ENCODE assay signal across 13 mouse cellular contexts in genomic region chr7:45973271-45973687, GRCm38 (mm10). TPM values are rescaled to one million over a fixed set of nuclear protein-coding genes. Genes with fewer than 3 reads are reported as not detected.
DNase-seq lines count a peak whose midpoint lies in the region; ATAC-seq lines count a peak whose summit lies in the region.
"Had no signal": no experiment of that assay in that cellular context is flagged by ENCODE, and none has a peak within 500 bp of the region (broad histone marks: within the 10 kb centered on the region; RNA-seq: fewer than 3 reads in every experiment).

No protein-coding gene starts in this region.

- peaks cover 4% of the 10 kb centered on the region; the same call in 1 of the 2 replicates for H3K4me1 ChIP-seq in liver, embryonic 13.5 days (replicated peaks)
- H3K4me1 ChIP-seq in liver, embryonic 12.5 days = no peaks in the 10 kb centered on the region
- H3K4me1 ChIP-seq in midbrain, embryonic 15.5 days = no peaks in the 10 kb centered on the region
- H3K4me1 ChIP-seq: heart, embryonic 15.5 days; limb, embryonic 13.5 days had no signal

- H3K9me3 ChIP-seq in liver, embryonic 13.5 days (replicated peaks) = no peaks in the 10 kb centered on the region
- no peaks in the 10 kb centered on the region for H3K9me3 ChIP-seq in liver, embryonic 12.5 days (replicated peaks)
- no peaks in the 10 kb centered on the region for H3K9me3 ChIP-seq in midbrain, embryonic 15.5 days
- H3K9me3 ChIP-seq: heart, embryonic 15.5 days; limb, embryonic 13.5 days had no signal

- no peak overlapping the region for H3K4me2 ChIP-seq in liver, embryonic 13.5 days
- no peak overlapping the region for H3K4me2 ChIP-seq in liver, embryonic 12.5 days
- no peak overlapping the region for H3K4me2 ChIP-seq in midbrain, embryonic 15.5 days
- H3K4me2 ChIP-seq: heart, embryonic 15.5 days; limb, embryonic 13.5 days had no signal

- 61% methylated on average over 6 of the region's 6 CpGs for WGBS in liver, embryonic 13.5 days (ENCODE audit: insufficient replicate concordance)
- 72% methylated on average over 6 of the region's 6 CpGs for WGBS in liver, embryonic 12.5 days (ENCODE audit: insufficient replicate concordance)
- 62% methylated on average over 6 of the region's 6 CpGs for WGBS in midbrain, embryonic 15.5 days

- no peak overlapping the region for H3K4me3 ChIP-seq in liver, embryonic 13.5 days (replicated peaks)
- H3K4me3 ChIP-seq in liver, embryonic 12.5 days = no peak overlapping the region
- H3K4me3 ChIP-seq in midbrain, embryonic 15.5 days = no peak overlapping the region
- H3K4me3 ChIP-seq: heart, embryonic 15.5 days; limb, embryonic 13.5 days had no signal

- no peak overlapping the region for H3K27ac ChIP-seq in liver, embryonic 13.5 days
- H3K27ac ChIP-seq in liver, embryonic 12.5 days = no peak overlapping the region
- peak overlapping the region; percentile 59 for H3K27ac ChIP-seq in midbrain, embryonic 15.5 days
- H3K27ac ChIP-seq: heart, embryonic 15.5 days; limb, embryonic 13.5 days had no signal

- 0 out of 2 replicates have a peak, but pooled peaks have one; percentile 3 for ATAC-seq in liver, embryonic 13.5 days (ENCODE audit: low read depth)
- no peak for ATAC-seq in liver, embryonic 12.5 days
- peak; percentile 96 for ATAC-seq in midbrain, embryonic 15.5 days (replicated peaks)
- ATAC-seq in erythroid progenitor cell, adult 5-6 weeks (replicated peaks; ENCODE audit: low FRiP score, poor library complexity, severe bottlenecking) = no peak
- ATAC-seq: intestine, postnatal 0 days had no signal

- peak; percentile 19 for DNase-seq in adrenal gland, postnatal 14 days
- DNase-seq in adrenal gland, adult 18-20 months (ENCODE audit: low spot score in 2 of 2) = no peak
- no peak for DNase-seq in liver, embryonic 13.5 days
- peak; percentile 52 for DNase-seq in ZHBTc4 (ENCODE audit: low read depth, low spot score)
- DNase-seq in heart, adult 8-10 months (ENCODE audit: low spot score) = no peak
- DNase-seq: cerebellum, postnatal 25 days; lung, postnatal 14 days had no signal

- no peaks in the 10 kb centered on the region for H3K27me3 ChIP-seq in liver, embryonic 13.5 days
- H3K27me3 ChIP-seq in liver, embryonic 12.5 days (replicated peaks) = no peaks in the 10 kb centered on the region
- H3K27me3 ChIP-seq in midbrain, embryonic 15.5 days (replicated peaks) = no peaks in the 10 kb centered on the region
- H3K27me3 ChIP-seq: heart, embryonic 15.5 days had no signal

- no peaks in the 10 kb centered on the region for H3K36me3 ChIP-seq in liver, embryonic 13.5 days
- no peaks in the 10 kb centered on the region for H3K36me3 ChIP-seq in liver, embryonic 12.5 days
- H3K36me3 ChIP-seq in midbrain, embryonic 15.5 days (replicated peaks) = no peaks in the 10 kb centered on the region
- H3K36me3 ChIP-seq: heart, embryonic 15.5 days; limb, embryonic 13.5 days had no signal

- no peak overlapping the region for H3K9ac ChIP-seq in liver, embryonic 13.5 days
- no peak overlapping the region for H3K9ac ChIP-seq in liver, embryonic 12.5 days
- H3K9ac ChIP-seq in midbrain, embryonic 15.5 days = no peak overlapping the region
- H3K9ac ChIP-seq: heart, embryonic 15.5 days; limb, embryonic 13.5 days had no signal

RNA-seq across cellular contexts. Expression of gene Ccdc114, which starts 49.4 kb away (rescaled TPM):
- 9.7 and 11.0 TPM in 2 replicates for total RNA-seq in adrenal gland, postnatal 14 days (2021)
- 10 to 100 TPM; 17.7 to 21.1 TPM for total RNA-seq in adrenal gland, adult 18-20 months (2021)
- 1.2 and 1.5 TPM in 2 replicates for polyA plus RNA-seq in liver, embryonic 13.5 days (2015; fragmentation: Nextera tagmentation; extraction: Ambion mirVana)
- 1.6 and 2.0 TPM in 2 replicates for polyA plus RNA-seq in liver, embryonic 12.5 days (2016; fragmentation: Nextera tagmentation; extraction: Ambion mirVana)
- 6.0 TPM in 2 replicates for polyA plus RNA-seq in midbrain, embryonic 15.5 days (2015; fragmentation: Nextera tagmentation; extraction: Ambion mirVana)
- not detected in 2 replicates for total RNA-seq in erythroid progenitor cell, adult 5-6 weeks (2015; ENCODE audit: low replicate concordance)
- total RNA-seq in erythroid progenitor cell, adult 5-6 weeks (2017; ENCODE audit: low replicate concordance) = 2.6 TPM in 1 of 2 replicates, not detected in the other
- total RNA-seq in heart, adult 8-10 months (2022) = 1 to 10 TPM in 3 of 4 experiments, under 1 TPM in 1; 0.66 to 1.4 (median 1.2) TPM

RNA-seq across cellular contexts. Expression of gene Emp3, which starts 52.1 kb away (rescaled TPM):
- total RNA-seq in adrenal gland, postnatal 14 days (2021) = 212 TPM in 2 replicates
- 100 to 1,000 TPM; 299 to 421 TPM for total RNA-seq in adrenal gland, adult 18-20 months (2021)
- polyA plus RNA-seq in liver, embryonic 13.5 days (2015; fragmentation: Nextera tagmentation; extraction: Ambion mirVana) = 49.0 and 61.6 TPM in 2 replicates
- 61.6 and 68.2 TPM in 2 replicates for polyA plus RNA-seq in liver, embryonic 12.5 days (2016; fragmentation: Nextera tagmentation; extraction: Ambion mirVana)
- polyA plus RNA-seq in midbrain, embryonic 15.5 days (2015; fragmentation: Nextera tagmentation; extraction: Ambion mirVana) = 35.2 and 40.3 TPM in 2 replicates
- 75.5 and 85.4 TPM in 2 replicates for total RNA-seq in erythroid progenitor cell, adult 5-6 weeks (2015; ENCODE audit: low replicate concordance)
- 19.1 and 41.8 TPM in 2 replicates for total RNA-seq in erythroid progenitor cell, adult 5-6 weeks (2017; ENCODE audit: low replicate concordance)
- total RNA-seq in heart, adult 8-10 months (2022) = 10 to 100 TPM; 17.3 to 24.6 (median 22.3) TPM

RNA-seq across cellular contexts. Expression of gene Abcc6, which starts 56.8 kb away (rescaled TPM):
- total RNA-seq in adrenal gland, postnatal 14 days (2021) = 0.90 and 15.1 TPM in 2 replicates
- under 1 TPM in 1 of 2 experiments, not detected in 1; 0.10 TPM for total RNA-seq in adrenal gland, adult 18-20 months (2021)
- 4.5 and 4.8 TPM in 2 replicates for polyA plus RNA-seq in liver, embryonic 13.5 days (2015; fragmentation: Nextera tagmentation; extraction: Ambion mirVana)
- polyA plus RNA-seq in liver, embryonic 12.5 days (2016; fragmentation: Nextera tagmentation; extraction: Ambion mirVana) = 4.9 and 5.3 TPM in 2 replicates
- polyA plus RNA-seq in midbrain, embryonic 15.5 days (2015; fragmentation: Nextera tagmentation; extraction: Ambion mirVana) = 0.59 TPM in 2 replicates
- not detected in 2 replicates for total RNA-seq in erythroid progenitor cell, adult 5-6 weeks (2015; ENCODE audit: low replicate concordance)
- total RNA-seq in erythroid progenitor cell, adult 5-6 weeks (2017; ENCODE audit: low replicate concordance) = not detected in 2 replicates
- not detected for total RNA-seq in heart, adult 8-10 months (2022)
- polyA plus RNA-seq: heart, embryonic 15.5 days had no signal

Comparison
In these comparisons a context has a peak if more than half of its experiments do, and no peak if none do; other contexts are left out.
1. DNase-seq: peak in adrenal gland, postnatal 14 days (single experiment) and ZHBTc4 (single experiment); none in adrenal gland, adult 18-20 months (0 of 2), liver, embryonic 13.5 days (single experiment) and heart, adult 8-10 months (single experiment).
2. ATAC-seq: peak in liver, embryonic 13.5 days (single experiment) and midbrain, embryonic 15.5 days (single experiment); none in liver, embryonic 12.5 days (single experiment) and erythroid progenitor cell, adult 5-6 weeks (single experiment).